Mouse (Mus musculus) forelimb bud, embryonic 11.5 days (tissue): ENCODE data around the gene Lins1.
A peak's percentile ranks its signal among the peaks of the same experiment; 100 is the strongest.

ENCODE experiments used
- DNase-seq: peaks from one replicate; pipeline ENCODE4 v3.0.0-alpha.2; 2012; ENCODE audit warnings: low read depth, low spot score

The Lins1 gene

DNA sequence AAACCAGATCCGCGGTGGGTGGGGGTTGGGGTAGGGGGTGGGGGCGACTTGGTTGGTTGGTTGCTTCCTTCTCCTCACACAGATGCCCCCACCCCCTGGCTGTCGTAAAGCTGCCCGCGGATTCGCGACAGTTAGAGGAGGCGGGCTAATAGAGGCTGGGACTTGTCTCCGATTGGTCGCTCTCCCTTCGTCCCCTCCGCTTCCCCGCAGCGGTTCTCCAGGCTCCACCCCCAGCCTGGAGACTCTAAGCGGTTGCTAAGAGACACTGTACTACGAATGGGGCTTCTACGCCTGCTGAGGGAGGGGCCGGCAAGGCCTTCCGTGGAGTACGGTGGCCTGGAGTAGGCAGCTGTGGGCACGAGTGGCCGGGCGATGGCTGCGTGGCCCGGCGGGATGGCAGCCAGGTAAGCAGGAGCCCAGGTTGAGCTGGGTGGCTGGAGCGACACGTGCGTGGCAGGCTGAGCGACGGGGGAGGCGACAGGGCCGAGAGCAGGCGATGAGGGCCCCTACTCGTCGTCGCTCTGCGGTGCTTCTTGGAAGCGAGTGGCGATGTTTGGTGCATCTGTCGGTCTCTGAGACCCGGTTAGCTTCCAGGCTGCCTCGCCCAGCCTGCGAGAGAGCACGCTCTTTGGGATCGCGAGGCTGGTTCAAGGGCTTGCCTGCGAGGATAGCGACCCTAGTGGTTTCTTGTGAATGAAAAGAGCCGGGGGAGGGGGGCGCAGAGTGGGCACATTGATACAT is at the start of gene Lins1:
Gene Lins1 (plus strand): TSS at position 270 of the 741 bp plus-strand sequence.
- DNase-seq, result peak; percentile 99

GRCm38 (mm10) chr7:66645736-66646135 is 44.0 kb upstream of the Lins1 start:
- no peak for DNase-seq

GRCm38 (mm10) chr7:66649181-66649580 is 40.5 kb upstream of the Lins1 start:
- no peak for DNase-seq

DNA sequence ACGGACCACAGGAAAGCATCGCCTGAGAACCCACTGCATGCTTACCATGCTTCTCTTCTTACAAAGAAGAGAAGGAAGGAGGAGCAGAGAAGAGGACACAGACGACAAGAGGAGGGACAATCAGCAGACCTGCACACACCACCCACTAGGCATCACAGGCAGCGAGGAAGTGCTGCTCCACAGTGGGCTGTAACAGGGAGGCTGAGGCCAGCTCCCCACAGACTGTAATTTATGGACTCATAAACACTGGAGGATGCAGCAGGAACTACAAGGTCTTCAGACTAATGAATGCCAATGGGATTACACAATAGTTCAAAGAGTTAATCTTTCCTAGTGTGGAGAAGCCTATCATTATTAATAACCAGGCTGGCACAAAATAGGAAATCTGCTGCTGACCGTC is 38.8 kb upstream of the Lins1 start:
- DNase-seq, result no peak

- DNase-seq, result no peak
These were observed 37.5 kb upstream of the Lins1 start for GRCm38 (mm10) chr7:66652216-66652615.

DNA sequence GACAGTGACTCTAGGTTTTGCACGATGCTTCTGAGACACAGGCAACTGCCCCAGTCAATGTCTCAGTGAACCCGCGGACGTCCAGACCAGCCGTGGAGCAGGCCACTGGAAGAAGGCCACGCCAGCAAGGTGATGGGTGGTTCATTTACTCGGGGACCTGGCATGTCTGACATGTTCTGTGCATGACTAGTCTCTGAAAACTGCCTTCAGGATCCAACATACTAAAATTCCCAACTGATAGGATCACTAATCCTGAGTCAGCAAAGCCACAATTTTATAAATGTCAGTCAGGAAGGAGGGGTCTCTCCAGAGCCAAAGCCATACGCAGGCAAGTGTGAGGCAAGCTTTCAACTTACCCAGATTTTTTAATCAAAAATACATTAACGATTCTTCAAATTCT is 36.1 kb upstream of the Lins1 start:
- no peak for DNase-seq

DNA sequence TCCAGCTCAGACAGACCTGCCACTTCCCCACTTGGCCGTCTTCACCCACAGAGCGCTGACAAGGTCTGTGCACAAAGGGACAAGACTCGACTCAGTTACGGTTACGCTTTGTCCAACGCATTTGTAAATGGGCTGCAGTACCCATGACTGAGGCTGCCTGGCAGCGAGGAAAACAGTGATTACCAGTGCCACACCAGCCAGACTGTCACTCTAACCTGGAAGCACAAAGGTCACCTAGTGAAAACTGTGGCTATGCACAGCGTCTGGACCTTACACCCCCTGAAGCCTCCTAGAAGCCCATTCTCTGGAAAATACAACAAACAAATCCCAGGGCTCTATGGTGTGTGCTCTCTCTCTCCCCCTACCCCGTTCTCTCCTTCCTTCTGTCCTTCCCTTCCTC is 34.2 kb upstream of the Lins1 start:
- DNase-seq, result no peak

DNA sequence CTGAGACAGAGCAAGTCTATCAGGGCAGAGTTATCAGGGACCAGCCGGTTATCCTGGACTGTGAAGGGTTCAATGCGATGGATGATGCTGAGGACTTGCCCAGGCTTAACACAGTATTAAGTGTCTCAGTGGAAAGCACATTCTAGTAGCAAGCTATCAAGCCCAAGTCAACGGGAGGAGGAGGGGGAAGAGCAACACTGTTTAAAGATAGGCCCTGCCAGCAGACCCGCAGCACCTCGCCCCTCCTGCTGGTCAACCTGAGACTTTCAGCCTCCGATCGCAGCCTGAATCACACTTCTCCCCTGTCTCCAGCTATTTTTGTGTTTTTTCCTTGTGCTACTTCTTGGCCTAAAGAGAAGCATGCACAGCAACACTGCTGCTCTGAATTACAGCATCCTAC is 29.4 kb upstream of the Lins1 start:
- DNase-seq, result no peak

GRCm38 (mm10) chr7:66660972-66661371 is 28.7 kb upstream of the Lins1 start:
- no peak for DNase-seq

- peak; percentile 84 for DNase-seq
These were observed 28.1 kb upstream of the Lins1 start for GRCm38 (mm10) chr7:66661572-66661971.

- DNase-seq, result no peak
These were observed 26.1 kb upstream of the Lins1 start for GRCm38 (mm10) chr7:66663548-66663947.

- no peak for DNase-seq
These were observed 22.6 kb upstream of the Lins1 start for GRCm38 (mm10) chr7:66667064-66667463.

GRCm38 (mm10) chr7:66675800-66676199 is 13.9 kb upstream of the Lins1 start:
- DNase-seq, result no peak

DNA sequence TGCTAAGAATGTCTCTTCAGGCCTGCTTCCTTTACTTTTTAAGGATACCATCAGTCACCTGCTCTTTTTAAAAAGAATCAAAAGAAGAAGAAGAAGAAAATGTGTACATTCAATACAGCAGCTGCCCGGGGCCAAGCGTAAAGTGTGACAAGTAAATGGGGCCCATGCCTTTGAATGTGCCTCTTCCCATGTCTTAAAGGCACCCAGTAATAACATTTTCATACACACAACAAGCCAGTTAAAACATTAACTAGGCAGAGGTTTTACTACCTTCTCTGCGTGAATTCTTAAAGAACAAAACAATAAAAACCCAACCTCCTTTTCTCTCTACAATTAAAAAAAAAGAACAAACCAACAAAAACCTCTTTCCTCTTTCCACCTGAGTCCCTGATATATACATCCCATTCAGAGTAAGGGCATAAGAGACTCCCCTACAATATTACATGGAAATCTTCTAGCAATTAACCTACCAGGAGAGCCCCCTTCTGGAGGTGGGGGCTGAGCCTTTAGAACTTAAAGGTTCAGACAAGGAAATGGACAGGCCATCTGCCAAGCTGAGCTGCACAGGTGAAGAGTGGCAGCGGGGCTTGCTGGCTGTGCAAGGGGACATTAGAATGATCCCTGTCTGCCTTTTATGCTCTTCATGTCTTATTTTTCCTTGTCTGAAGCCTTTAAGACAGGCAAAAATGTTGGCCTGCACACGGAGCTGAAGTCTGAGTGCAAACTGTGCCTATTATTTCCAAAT is 7.4 kb upstream of the Lins1 start:
- DNase-seq, result no peak

DNA sequence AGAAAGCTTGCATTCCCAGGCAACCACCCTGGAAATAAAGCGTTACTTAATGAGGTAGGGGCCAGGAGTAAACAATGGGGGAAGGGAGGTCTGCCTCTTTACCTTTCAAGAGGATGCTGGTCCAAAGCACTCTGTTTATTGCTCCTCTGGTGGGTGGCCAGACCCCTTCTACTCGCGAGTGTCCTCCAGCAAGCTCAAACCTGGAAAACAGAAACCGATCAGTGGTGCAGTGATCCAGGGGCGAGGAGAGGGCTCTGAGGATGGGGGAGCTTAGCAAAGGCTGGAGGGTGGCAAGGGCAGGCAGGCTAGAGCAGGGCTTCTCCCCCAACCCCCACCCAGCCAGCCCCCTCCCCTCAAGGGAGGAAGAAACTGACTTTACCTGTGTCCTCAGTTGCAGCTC is 968 bp upstream of the Lins1 start:
- peak; percentile 2 for DNase-seq

DNA sequence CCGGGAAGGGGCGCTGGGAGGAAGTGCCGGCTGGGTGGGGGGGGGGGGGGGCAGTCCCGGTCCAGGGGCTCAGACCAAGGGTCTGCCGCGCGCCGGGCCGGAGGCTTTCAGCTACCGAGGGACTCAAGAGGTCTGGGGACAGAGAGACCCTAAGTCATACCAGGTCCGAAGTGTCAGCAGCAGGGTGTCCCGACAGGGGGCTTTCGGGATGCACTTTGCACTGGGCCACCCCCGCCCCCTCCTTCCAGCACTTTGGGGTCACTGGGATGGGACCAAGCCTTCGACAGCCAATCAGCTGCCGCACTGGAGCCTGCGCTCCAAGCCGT is 432 bp upstream of the Lins1 start, which contains the start of gene Asb7:
Gene Asb7 (minus strand): TSS at position 303 of the 326 bp plus-strand sequence.
- no peak for DNase-seq

GRCm38 (mm10) chr7:66694467-66694866 is 4.8 kb downstream of the Lins1 start:
- DNase-seq, result no peak

- DNase-seq, result no peak
These were observed 13.0 kb downstream of the Lins1 start for GRCm38 (mm10) chr7:66702721-66703120.

- DNase-seq, result no peak
These were observed 14.9 kb downstream of the Lins1 start for GRCm38 (mm10) chr7:66704631-66705030.

GRCm38 (mm10) chr7:66711166-66711565 is 21.5 kb downstream of the Lins1 start:
- DNase-seq, result no peak

DNA sequence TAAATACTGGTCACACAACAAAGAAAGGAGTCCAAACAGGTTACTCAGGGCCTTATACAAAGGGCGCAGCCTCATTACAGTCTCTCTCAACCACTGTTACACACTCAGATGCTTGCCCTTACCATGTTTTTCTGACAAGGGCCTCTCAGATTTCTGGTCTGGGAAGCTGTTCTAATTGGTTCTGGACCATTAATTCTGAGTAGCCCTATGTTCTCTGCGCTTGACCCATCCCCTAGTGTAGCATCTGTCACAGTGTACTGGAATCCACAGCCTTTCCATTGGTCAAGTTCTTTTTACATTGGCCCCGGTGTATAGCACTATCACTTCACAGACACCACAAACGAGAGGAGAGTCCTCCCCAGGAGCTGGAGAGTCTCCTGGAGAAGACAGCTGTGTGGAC is 34.8 kb downstream of the Lins1 start:
- no peak for DNase-seq

DNA sequence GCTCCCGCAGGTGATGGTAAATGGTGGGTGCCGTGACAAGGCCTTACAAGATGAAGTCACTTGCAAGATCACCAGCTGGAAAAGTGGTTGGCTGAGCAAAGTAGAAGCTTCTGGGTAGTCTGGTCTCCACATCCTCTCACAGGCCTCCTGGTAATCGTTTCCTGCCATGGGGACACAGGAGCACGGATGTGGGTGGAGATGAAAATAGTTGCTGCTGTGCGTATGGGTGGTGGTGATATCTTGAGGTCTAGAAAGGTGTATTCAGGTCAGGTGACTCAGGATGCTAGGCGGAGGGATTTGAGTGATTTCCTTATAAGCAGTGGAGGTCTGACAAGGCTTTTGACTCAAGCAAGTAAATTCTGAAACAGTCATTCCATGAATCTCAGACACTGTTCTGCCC is 35.3 kb downstream of the Lins1 start:
- no peak for DNase-seq

DNA sequence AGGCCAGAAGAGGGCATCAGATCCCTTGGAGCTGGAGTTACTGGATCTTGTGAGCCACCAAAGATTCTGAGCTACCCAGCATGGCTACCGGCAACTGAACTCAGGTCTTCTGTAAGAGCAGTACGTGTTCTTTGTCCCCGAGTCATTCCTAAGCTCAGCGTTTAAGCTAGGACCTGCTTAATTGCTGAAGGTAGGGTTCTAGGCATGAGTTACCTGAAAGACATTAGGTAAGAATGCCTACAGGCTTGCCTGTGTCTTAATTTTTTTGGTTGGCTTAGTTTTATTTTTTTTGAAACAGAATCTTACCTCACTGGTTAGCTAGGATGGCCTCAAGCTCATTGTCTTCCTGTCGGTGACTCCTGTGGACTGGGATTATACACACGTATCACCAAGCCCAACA is 38.4 kb downstream of the Lins1 start:
- no peak for DNase-seq
